Mouse (Mus musculus): ENCODE results near the gene Ubl7.

DNA sequence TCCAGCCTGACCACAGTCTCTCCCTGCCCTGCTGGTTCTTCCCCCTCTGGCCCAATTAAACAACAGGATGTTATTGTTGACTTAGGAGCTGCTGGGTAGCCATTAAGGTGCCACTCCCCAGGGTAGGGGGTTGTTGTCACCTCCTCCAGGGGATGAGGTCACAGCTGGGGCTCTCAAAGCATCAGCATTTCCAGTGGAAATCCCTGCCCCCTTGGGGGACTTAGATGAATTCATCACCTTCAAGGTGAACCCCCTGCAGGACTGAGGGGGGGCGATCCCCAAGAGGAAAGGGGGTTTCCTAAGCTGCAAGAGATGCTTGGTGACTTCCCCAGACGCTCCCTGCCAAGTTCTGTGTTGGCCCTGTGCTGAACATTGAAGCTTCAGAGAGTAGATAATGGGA is 32.3 kb downstream of the Ubl7 start:
- TF ChIP-seq TCF3 (IDR thresholded peaks at IDR 0.05; ENCODE audit: insufficient read length, low read depth) (no peak), E2F4 (IDR thresholded peaks at IDR 0.05; ENCODE audit: insufficient read depth) (no peak)
